17 mouse cellular contexts compared by ENCODE assay signal in the genomic region with DNA sequence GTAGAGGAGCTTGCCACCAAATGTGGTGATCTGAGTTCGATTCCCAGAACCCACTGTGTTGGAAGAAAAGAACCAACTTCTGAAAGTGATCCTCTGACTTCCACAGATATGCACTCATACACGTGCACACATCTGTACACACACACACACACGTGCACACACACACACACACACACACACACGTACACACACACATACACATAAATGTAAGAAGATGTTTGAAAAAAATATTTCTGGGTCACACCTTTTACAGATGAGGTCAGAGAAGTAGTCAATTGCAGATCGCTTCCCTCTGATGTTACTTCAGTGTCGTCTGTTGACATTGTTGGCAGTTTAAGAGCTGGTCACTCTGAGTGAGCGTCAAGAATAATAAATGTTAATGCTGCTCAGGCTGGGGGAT.
"Had no signal": no experiment of that assay in that cellular context is flagged by ENCODE, and none has a peak within 500 bp of the region (broad histone marks: within the 10 kb centered on the region; RNA-seq: fewer than 3 reads in every experiment).

No protein-coding gene starts in this region.

- H3K4me2 ChIP-seq: lung, embryonic 14.5 days; neural tube, embryonic 13.5 days; neural tube, embryonic 15.5 days had no signal

- H3K36me3 ChIP-seq: midbrain, embryonic 10.5 days; neural tube, embryonic 13.5 days; neural tube, embryonic 15.5 days had no signal

- H3K9me3 ChIP-seq: midbrain, embryonic 10.5 days; neural tube, embryonic 13.5 days; neural tube, embryonic 15.5 days had no signal

- DNase-seq: lung, embryonic 14.5 days; lung, postnatal 10 days; lung, postnatal 4 days; midbrain, embryonic 14.5 days; retina, postnatal 1 day; right cerebral cortex, adult 18-20 months; right cerebral cortex, postnatal 25 days; right cerebral cortex, postnatal 4 days; spleen, adult 18-20 months; thymus, adult 18-20 months; thymus, postnatal 25 days had no signal

- H3K4me3 ChIP-seq: midbrain, embryonic 10.5 days; myocyte; neural tube, embryonic 13.5 days; neural tube, embryonic 15.5 days had no signal

- H3K9ac ChIP-seq: liver, embryonic 14.5 days; lung, embryonic 14.5 days; neural tube, embryonic 13.5 days; neural tube, embryonic 15.5 days had no signal

- H3K27ac ChIP-seq: liver, embryonic 14.5 days; midbrain, embryonic 10.5 days; neural tube, embryonic 13.5 days; neural tube, embryonic 15.5 days had no signal

- ATAC-seq: midbrain, embryonic 16.5 days had no signal

- H3K27me3 ChIP-seq: neural tube, embryonic 13.5 days; neural tube, embryonic 15.5 days had no signal
